Mouse (Mus musculus): ENCODE measurements around the gene Nobox. TPM values are rescaled to one million over a fixed set of nuclear protein-coding genes. Genes with fewer than 3 reads are reported as not detected.

Gene Nobox
- not detected in 2 replicates for polyA plus RNA-seq (2014; fragmentation: Nextera tagmentation; extraction: Ambion mirVana)

GRCm38 (mm10) chr6:43309454-43309853 is at the start of gene Nobox:
Nobox (minus strand) TSS chr6:43309554.
- no peaks in the 10 kb centered on the region for H3K4me1 ChIP-seq (ENCODE audit: control insufficient read depth, insufficient read depth, low read length)
- no peaks in the 10 kb centered on the region for H3K9me3 ChIP-seq (ENCODE audit: control insufficient read depth, low read length)
- 68% methylated on average over 16 of the region's 16 CpGs for WGBS
- ATAC-seq (ENCODE audit: low FRiP score, low TSS enrichment) (no peak), DNase-seq (no peak)
- H3K27me3 ChIP-seq (ENCODE audit: control insufficient read depth, insufficient read depth, low read length), result no peaks in the 10 kb centered on the region
- no peak within 1 kb of the TSS for H3K9ac ChIP-seq (replicated peaks; ENCODE audit: low read length)
- H3K36me3 ChIP-seq (ENCODE audit: control insufficient read depth, insufficient read depth, low read length), result no peaks in the 10 kb centered on the region
- no peak within 1 kb of the TSS for H3K4me2 ChIP-seq (ENCODE audit: low read length)
- H3K27ac ChIP-seq (replicated peaks; ENCODE audit: low read depth, low read length), result no peak within 1 kb of the TSS
- H3K4me3 ChIP-seq (replicated peaks; ENCODE audit: low read depth, low read length), result no peak within 1 kb of the TSS

GRCm38 (mm10) chr6:43354562-43355241 is 45.3 kb upstream of the Nobox start:
- H3K9me3 ChIP-seq (ENCODE audit: control insufficient read depth, low read length), result no peaks in the 10 kb centered on the region
- no peak for DNase-seq
- no peak for ATAC-seq (ENCODE audit: low FRiP score, low TSS enrichment)
- no peak overlapping the region for H3K4me3 ChIP-seq (replicated peaks; ENCODE audit: low read depth, low read length)
- H3K4me2 ChIP-seq (ENCODE audit: low read length), result no peak overlapping the region
- no peak overlapping the region for H3K27ac ChIP-seq (replicated peaks; ENCODE audit: low read depth, low read length)
- WGBS, result 66% methylated on average over 9 of the region's 9 CpGs
- H3K27me3 ChIP-seq (ENCODE audit: control insufficient read depth, insufficient read depth, low read length), result no peaks in the 10 kb centered on the region
- no peak overlapping the region for H3K9ac ChIP-seq (replicated peaks; ENCODE audit: low read length)
- H3K36me3 ChIP-seq (ENCODE audit: control insufficient read depth, insufficient read depth, low read length), result no peaks in the 10 kb centered on the region
- H3K4me1 ChIP-seq (ENCODE audit: control insufficient read depth, insufficient read depth, low read length), result no peaks in the 10 kb centered on the region

GRCm38 (mm10) chr6:43353446-43353845 is 44.1 kb upstream of the Nobox start:
- ATAC-seq (ENCODE audit: low FRiP score, low TSS enrichment) (no peak), DNase-seq (no peak)
- H3K9ac ChIP-seq (replicated peaks; ENCODE audit: low read length), result no peak overlapping the region
- no peaks in the 10 kb centered on the region for H3K4me1 ChIP-seq (ENCODE audit: control insufficient read depth, insufficient read depth, low read length)
- no peak overlapping the region for H3K27ac ChIP-seq (replicated peaks; ENCODE audit: low read depth, low read length)
- WGBS, result 97% methylated on average over 4 of the region's 4 CpGs
- no peaks in the 10 kb centered on the region for H3K9me3 ChIP-seq (ENCODE audit: control insufficient read depth, low read length)
- H3K36me3 ChIP-seq (ENCODE audit: control insufficient read depth, insufficient read depth, low read length), result no peaks in the 10 kb centered on the region
- no peak overlapping the region for H3K4me2 ChIP-seq (ENCODE audit: low read length)
- no peak overlapping the region for H3K4me3 ChIP-seq (replicated peaks; ENCODE audit: low read depth, low read length)
- no peaks in the 10 kb centered on the region for H3K27me3 ChIP-seq (ENCODE audit: control insufficient read depth, insufficient read depth, low read length)

GRCm38 (mm10) chr6:43349083-43349482 is 39.7 kb upstream of the Nobox start:
- no peak for ATAC-seq (ENCODE audit: low FRiP score, low TSS enrichment)

GRCm38 (mm10) chr6:43347637-43348036 is 38.3 kb upstream of the Nobox start:
- no peak for DNase-seq
- H3K9me3 ChIP-seq (ENCODE audit: control insufficient read depth, low read length), result no peaks in the 10 kb centered on the region
- no peak overlapping the region for H3K27ac ChIP-seq (replicated peaks; ENCODE audit: low read depth, low read length)
- no peaks in the 10 kb centered on the region for H3K4me1 ChIP-seq (ENCODE audit: control insufficient read depth, insufficient read depth, low read length)
- ATAC-seq (ENCODE audit: low FRiP score, low TSS enrichment), result no peak
- H3K4me3 ChIP-seq (replicated peaks; ENCODE audit: low read depth, low read length), result no peak overlapping the region
- H3K9ac ChIP-seq (replicated peaks; ENCODE audit: low read length), result no peak overlapping the region
- H3K4me2 ChIP-seq (ENCODE audit: low read length), result no peak overlapping the region
- H3K27me3 ChIP-seq (ENCODE audit: control insufficient read depth, insufficient read depth, low read length), result no peaks in the 10 kb centered on the region
- WGBS, result 91% methylated on average over 1 of the region's 1 CpGs
- H3K36me3 ChIP-seq (ENCODE audit: control insufficient read depth, insufficient read depth, low read length), result no peaks in the 10 kb centered on the region

More at GRCm38 (mm10) chr6:43349083-43349482, 39.7 kb upstream of the Nobox start:
- Histone ChIP-seq H3K4me2 (ENCODE audit: low read length) (no peak overlapping the region), H3K9ac (replicated peaks; ENCODE audit: low read length) (no peak overlapping the region), H3K27ac (replicated peaks; ENCODE audit: low read depth, low read length) (no peak overlapping the region), H3K4me3 (replicated peaks; ENCODE audit: low read depth, low read length) (no peak overlapping the region), H3K4me1 (ENCODE audit: control insufficient read depth, insufficient read depth, low read length) (no peaks in the 10 kb centered on the region), H3K36me3 (ENCODE audit: control insufficient read depth, insufficient read depth, low read length) (no peaks in the 10 kb centered on the region), H3K9me3 (ENCODE audit: control insufficient read depth, low read length) (no peaks in the 10 kb centered on the region), H3K27me3 (ENCODE audit: control insufficient read depth, insufficient read depth, low read length) (no peaks in the 10 kb centered on the region)
- no peak for DNase-seq
- 74% methylated on average over 4 of the region's 4 CpGs for WGBS

- Histone ChIP-seq H3K36me3 (ENCODE audit: control insufficient read depth, insufficient read depth, low read length) (no peaks in the 10 kb centered on the region), H3K4me2 (ENCODE audit: low read length) (no peak overlapping the region), H3K4me1 (ENCODE audit: control insufficient read depth, insufficient read depth, low read length) (no peaks in the 10 kb centered on the region), H3K9me3 (ENCODE audit: control insufficient read depth, low read length) (no peaks in the 10 kb centered on the region), H3K27ac (replicated peaks; ENCODE audit: low read depth, low read length) (no peak overlapping the region), H3K27me3 (ENCODE audit: control insufficient read depth, insufficient read depth, low read length) (no peaks in the 10 kb centered on the region), H3K4me3 (replicated peaks; ENCODE audit: low read depth, low read length) (no peak overlapping the region), H3K9ac (replicated peaks; ENCODE audit: low read length) (no peak overlapping the region)
- ATAC-seq (ENCODE audit: low FRiP score, low TSS enrichment) (no peak), DNase-seq (no peak)
- 95% methylated on average over 1 of the region's 1 CpGs for WGBS
These were observed 33.7 kb upstream of the Nobox start for GRCm38 (mm10) chr6:43343006-43343405.

- ATAC-seq (ENCODE audit: low FRiP score, low TSS enrichment) (no peak), DNase-seq (no peak)
- H3K27ac ChIP-seq (replicated peaks; ENCODE audit: low read depth, low read length), result no peak overlapping the region
These were observed 33.0 kb upstream of the Nobox start for GRCm38 (mm10) chr6:43342386-43342785.

GRCm38 (mm10) chr6:43338804-43339203 is 29.4 kb upstream of the Nobox start:
- Histone ChIP-seq H3K4me3 (replicated peaks; ENCODE audit: low read depth, low read length) (no peak overlapping the region), H3K4me2 (ENCODE audit: low read length) (no peak overlapping the region), H3K9ac (replicated peaks; ENCODE audit: low read length) (no peak overlapping the region), H3K4me1 (ENCODE audit: control insufficient read depth, insufficient read depth, low read length) (0 out of 2 replicates have a peak, but pooled peaks cover 6% of the 10 kb centered on the region), H3K36me3 (ENCODE audit: control insufficient read depth, insufficient read depth, low read length) (no peaks in the 10 kb centered on the region), H3K9me3 (ENCODE audit: control insufficient read depth, low read length) (no peaks in the 10 kb centered on the region), H3K27me3 (ENCODE audit: control insufficient read depth, insufficient read depth, low read length) (no peaks in the 10 kb centered on the region), H3K27ac (replicated peaks; ENCODE audit: low read depth, low read length) (no peak overlapping the region)
- ATAC-seq (ENCODE audit: low FRiP score, low TSS enrichment), result no peak
- WGBS, result 68% methylated on average over 2 of the region's 2 CpGs
- DNase-seq, result no peak

More at GRCm38 (mm10) chr6:43342386-43342785, 33.0 kb upstream of the Nobox start:
- no peak overlapping the region for H3K4me3 ChIP-seq (replicated peaks; ENCODE audit: low read depth, low read length)
- no peak overlapping the region for H3K9ac ChIP-seq (replicated peaks; ENCODE audit: low read length)
- 77% methylated on average over 2 of the region's 2 CpGs for WGBS
- no peak overlapping the region for H3K4me2 ChIP-seq (ENCODE audit: low read length)
- no peaks in the 10 kb centered on the region for H3K9me3 ChIP-seq (ENCODE audit: control insufficient read depth, low read length)
- no peaks in the 10 kb centered on the region for H3K36me3 ChIP-seq (ENCODE audit: control insufficient read depth, insufficient read depth, low read length)
- H3K27me3 ChIP-seq (ENCODE audit: control insufficient read depth, insufficient read depth, low read length), result no peaks in the 10 kb centered on the region
- 0 out of 2 replicates have a peak, but pooled peaks cover 1% of the 10 kb centered on the region for H3K4me1 ChIP-seq (ENCODE audit: control insufficient read depth, insufficient read depth, low read length)

- WGBS, result 48% methylated on average over 10 of the region's 10 CpGs
These were observed 28.2 kb upstream of the Nobox start for GRCm38 (mm10) chr6:43337491-43337961.

More at GRCm38 (mm10) chr6:43337491-43337961, 28.2 kb upstream of the Nobox start:
- no peaks in the 10 kb centered on the region for H3K9me3 ChIP-seq (ENCODE audit: control insufficient read depth, low read length)
- peak overlapping the region; percentile 32; the same call in 1 of the 2 replicates for H3K27ac ChIP-seq (replicated peaks; ENCODE audit: low read depth, low read length)
- no peak overlapping the region for H3K4me2 ChIP-seq (ENCODE audit: low read length)
- 0 out of 2 replicates have a peak, but pooled peaks cover 6% of the 10 kb centered on the region for H3K4me1 ChIP-seq (ENCODE audit: control insufficient read depth, insufficient read depth, low read length)
- no peak overlapping the region for H3K9ac ChIP-seq (replicated peaks; ENCODE audit: low read length)
- ATAC-seq (ENCODE audit: low FRiP score, low TSS enrichment) (peak; percentile 72), DNase-seq (peak; percentile 29)
- no peak overlapping the region for H3K4me3 ChIP-seq (replicated peaks; ENCODE audit: low read depth, low read length)
- no peaks in the 10 kb centered on the region for H3K27me3 ChIP-seq (ENCODE audit: control insufficient read depth, insufficient read depth, low read length)
- no peaks in the 10 kb centered on the region for H3K36me3 ChIP-seq (ENCODE audit: control insufficient read depth, insufficient read depth, low read length)
